Mouse (Mus musculus): ENCODE measurements at regions not wholly inside any gene's neighbourhood (a gene's known extent, or its start where the extent isn't known, plus 50 kb on each side); places are given as distances from the start of the nearest gene placed in this dataset.

DNA sequence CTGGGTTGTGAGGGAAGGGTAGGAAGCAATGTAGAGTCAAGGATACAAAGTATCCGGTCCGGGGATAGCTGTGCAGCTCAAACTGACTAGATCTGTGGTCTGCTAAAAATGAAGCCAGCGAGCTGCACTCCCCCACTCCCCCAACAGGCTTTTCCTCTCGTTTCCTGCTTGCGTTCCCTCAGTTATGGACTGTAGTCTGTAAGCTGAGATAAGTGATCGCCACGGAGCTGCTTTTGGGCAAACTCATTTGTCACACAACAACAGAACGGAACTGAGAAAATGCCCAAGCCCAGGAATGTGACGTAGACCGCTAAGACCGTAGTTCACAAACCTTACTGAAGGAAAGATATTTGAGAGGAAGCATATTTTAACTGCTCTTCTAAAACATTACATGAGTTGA lies 276.1 kb downstream of the Rbm26 start:
- TF ChIP-seq CTCF (IDR thresholded peaks at IDR 0.05; ENCODE audit: low read depth, low read length) (no peak), POLR2A (IDR thresholded peaks at IDR 0.05; ENCODE audit: insufficient read depth, low read length) (no peak)
